Mouse (Mus musculus): ENCODE results near the gene Gpbp1l1. TPM values are rescaled to one million over a fixed set of nuclear protein-coding genes. Genes with fewer than 3 reads are reported as not detected.
A peak's percentile ranks its signal among the peaks of the same experiment; 100 is the strongest.

The Gpbp1l1 gene
- 31.3 and 33.9 TPM in 2 replicates for polyA plus RNA-seq (2015; fragmentation: Nextera tagmentation; extraction: Ambion mirVana)

- peak within 1 kb of the TSS; percentile 97 for H3K27ac ChIP-seq (ENCODE audit: low read depth, low read length)
- no peaks in the 10 kb centered on the region for H3K4me1 ChIP-seq (replicated peaks; ENCODE audit: control insufficient read depth, insufficient read depth, low read length)
- H3K9ac ChIP-seq (ENCODE audit: low read depth, low read length), result peak within 1 kb of the TSS; percentile 86
- peak within 1 kb of the TSS; percentile 80 for H3K4me3 ChIP-seq (ENCODE audit: low read depth, low read length)
- H3K9me3 ChIP-seq (ENCODE audit: control insufficient read depth), result no peaks in the 10 kb centered on the region
- peak; percentile 69 for TF ChIP-seq CTCF (IDR thresholded peaks at IDR 0.05; ENCODE audit: low read depth)
- ATAC-seq, result peak; percentile 95
- WGBS, result under 1% methylated on average over 76 of the region's 78 CpGs
- no peaks in the 10 kb centered on the region for H3K27me3 ChIP-seq (replicated peaks; ENCODE audit: control insufficient read depth, insufficient read depth, low read length)
- H3K4me2 ChIP-seq (replicated peaks; ENCODE audit: low read depth), result peak within 1 kb of the TSS; percentile 80
- H3K36me3 ChIP-seq (ENCODE audit: control insufficient read depth, insufficient read depth), result peaks cover 10% of the 10 kb centered on the region
Measured at GRCm38 (mm10) chr4:116557306-116558121, at the start of gene Gpbp1l1. Gene Gpbp1l1 (plus strand): TSS chr4:116557658.

DNA sequence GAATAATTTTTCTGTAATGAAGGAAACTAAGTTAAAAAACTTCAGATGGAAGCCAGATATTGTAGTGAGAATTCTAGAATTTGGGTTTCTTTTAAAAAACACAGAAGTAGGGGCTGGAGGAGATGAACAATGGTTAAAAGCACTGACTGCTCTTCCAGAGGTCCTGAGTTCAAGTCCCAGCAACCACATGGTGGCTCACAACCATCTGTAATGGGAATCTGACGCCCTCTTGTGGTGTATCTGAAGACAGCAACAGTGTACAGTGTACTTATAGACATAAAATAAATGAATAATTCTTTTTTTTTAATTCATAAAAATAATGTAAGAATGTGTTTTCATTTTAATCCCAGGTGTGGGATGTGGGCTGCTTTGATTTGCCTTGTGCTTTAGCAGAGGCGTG, 26.3 kb upstream of the Gpbp1l1 start:
- ATAC-seq, result no peak
- Histone ChIP-seq H3K9me3 (ENCODE audit: control insufficient read depth) (no peaks in the 10 kb centered on the region), H3K4me1 (replicated peaks; ENCODE audit: control insufficient read depth, insufficient read depth, low read length) (no peaks in the 10 kb centered on the region), H3K36me3 (ENCODE audit: control insufficient read depth, insufficient read depth) (peaks cover 7% of the 10 kb centered on the region; the same call in 1 of the 2 replicates), H3K9ac (ENCODE audit: low read depth, low read length) (no peak overlapping the region), H3K27ac (ENCODE audit: low read depth, low read length) (no peak overlapping the region), H3K4me3 (ENCODE audit: low read depth, low read length) (no peak overlapping the region), H3K27me3 (replicated peaks; ENCODE audit: control insufficient read depth, insufficient read depth, low read length) (no peaks in the 10 kb centered on the region), H3K4me2 (replicated peaks; ENCODE audit: low read depth) (no peak overlapping the region)
- 67% methylated on average over 2 of the region's 2 CpGs for WGBS
- peak; percentile 43 for TF ChIP-seq CTCF (IDR thresholded peaks at IDR 0.05; ENCODE audit: low read depth)

DNA sequence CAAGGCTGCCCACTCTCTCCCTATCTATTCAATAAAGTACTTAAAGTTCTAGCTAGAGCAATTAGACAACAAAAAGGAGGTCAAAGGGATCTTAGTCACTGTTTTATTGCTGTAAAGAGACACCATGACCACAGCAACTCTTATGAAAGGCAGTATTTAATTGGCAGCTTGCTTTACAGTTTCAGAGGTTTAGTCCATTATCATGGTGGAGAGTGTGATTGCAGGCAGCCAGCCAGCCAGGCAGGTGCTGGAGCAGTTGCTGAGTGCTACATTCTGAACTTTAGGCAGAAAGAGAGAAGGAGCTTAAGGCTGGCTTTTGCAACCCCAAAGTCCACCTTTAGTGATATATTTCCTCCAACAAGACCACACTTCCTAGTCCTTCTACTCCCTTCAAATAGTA, 21.1 kb upstream of the Gpbp1l1 start:
- Histone ChIP-seq H3K4me2 (replicated peaks; ENCODE audit: low read depth) (no peak overlapping the region), H3K27ac (ENCODE audit: low read depth, low read length) (peak overlapping the region; percentile 58), H3K4me3 (ENCODE audit: low read depth, low read length) (no peak overlapping the region), H3K27me3 (replicated peaks; ENCODE audit: control insufficient read depth, insufficient read depth, low read length) (no peaks in the 10 kb centered on the region), H3K9ac (ENCODE audit: low read depth, low read length) (no peak overlapping the region), H3K9me3 (ENCODE audit: control insufficient read depth) (no peaks in the 10 kb centered on the region), H3K4me1 (replicated peaks; ENCODE audit: control insufficient read depth, insufficient read depth, low read length) (no peaks in the 10 kb centered on the region), H3K36me3 (ENCODE audit: control insufficient read depth, insufficient read depth) (peaks cover 3% of the 10 kb centered on the region; the same call in 1 of the 2 replicates)
- TF ChIP-seq CTCF (IDR thresholded peaks at IDR 0.05; ENCODE audit: low read depth), result no peak
- ATAC-seq, result peak; percentile 93

- peaks cover 3% of the 10 kb centered on the region; the same call in 1 of the 2 replicates for H3K36me3 ChIP-seq (ENCODE audit: control insufficient read depth, insufficient read depth)
- H3K4me1 ChIP-seq (replicated peaks; ENCODE audit: control insufficient read depth, insufficient read depth, low read length), result no peaks in the 10 kb centered on the region
- no peak overlapping the region for H3K9ac ChIP-seq (ENCODE audit: low read depth, low read length)
- 0 out of 2 replicates have a peak overlapping the region, but pooled peaks have one; percentile 28 for H3K27ac ChIP-seq (ENCODE audit: low read depth, low read length)
- no peaks in the 10 kb centered on the region for H3K9me3 ChIP-seq (ENCODE audit: control insufficient read depth)
- H3K4me3 ChIP-seq (ENCODE audit: low read depth, low read length), result no peak overlapping the region
- 39% methylated on average over 3 of the region's 3 CpGs for WGBS
- peak; percentile 70 for ATAC-seq
- H3K27me3 ChIP-seq (replicated peaks; ENCODE audit: control insufficient read depth, insufficient read depth, low read length), result no peaks in the 10 kb centered on the region
- H3K4me2 ChIP-seq (replicated peaks; ENCODE audit: low read depth), result no peak overlapping the region
- TF ChIP-seq CTCF (IDR thresholded peaks at IDR 0.05; ENCODE audit: low read depth), result no peak
Measured at GRCm38 (mm10) chr4:116537737-116538136, 19.7 kb upstream of the Gpbp1l1 start.

- Histone ChIP-seq H3K4me1 (replicated peaks; ENCODE audit: control insufficient read depth, insufficient read depth, low read length) (no peaks in the 10 kb centered on the region), H3K9me3 (ENCODE audit: control insufficient read depth) (no peaks in the 10 kb centered on the region), H3K4me2 (replicated peaks; ENCODE audit: low read depth) (no peak overlapping the region), H3K9ac (ENCODE audit: low read depth, low read length) (no peak overlapping the region), H3K4me3 (ENCODE audit: low read depth, low read length) (no peak overlapping the region), H3K36me3 (ENCODE audit: control insufficient read depth, insufficient read depth) (peaks cover 10% of the 10 kb centered on the region), H3K27ac (ENCODE audit: low read depth, low read length) (no peak overlapping the region), H3K27me3 (replicated peaks; ENCODE audit: control insufficient read depth, insufficient read depth, low read length) (no peaks in the 10 kb centered on the region)
- no peak for ATAC-seq
- TF ChIP-seq CTCF (IDR thresholded peaks at IDR 0.05; ENCODE audit: low read depth), result no peak
- WGBS, result 86% methylated on average over 1 of the region's 1 CpGs
Measured at GRCm38 (mm10) chr4:116550432-116550831, 7.0 kb upstream of the Gpbp1l1 start.

- H3K9me3 ChIP-seq (ENCODE audit: control insufficient read depth), result no peaks in the 10 kb centered on the region
- no peak overlapping the region for H3K9ac ChIP-seq (ENCODE audit: low read depth, low read length)
- H3K27ac ChIP-seq (ENCODE audit: low read depth, low read length), result no peak overlapping the region
- peaks cover 10% of the 10 kb centered on the region for H3K36me3 ChIP-seq (ENCODE audit: control insufficient read depth, insufficient read depth)
- H3K27me3 ChIP-seq (replicated peaks; ENCODE audit: control insufficient read depth, insufficient read depth, low read length), result no peaks in the 10 kb centered on the region
- ATAC-seq, result no peak
- H3K4me3 ChIP-seq (ENCODE audit: low read depth, low read length), result no peak overlapping the region
- WGBS, result 87% methylated on average over 3 of the region's 3 CpGs
- H3K4me1 ChIP-seq (replicated peaks; ENCODE audit: control insufficient read depth, insufficient read depth, low read length), result no peaks in the 10 kb centered on the region
- no peak for TF ChIP-seq CTCF (IDR thresholded peaks at IDR 0.05; ENCODE audit: low read depth)
- no peak overlapping the region for H3K4me2 ChIP-seq (replicated peaks; ENCODE audit: low read depth)
Measured at GRCm38 (mm10) chr4:116553035-116553434, 4.4 kb upstream of the Gpbp1l1 start.
